Mouse (Mus musculus): Measurements from ENCODE around the gene Dpm3.
A peak's percentile ranks its signal among the peaks of the same experiment; 100 is the strongest.

Dpm3 gene

GRCm38 (mm10) chr3:89294195-89294594 is 35.0 kb downstream of the Dpm3 start:
- no peak for DNase-seq (ENCODE audit: low spot score in 2 of 2)

- no peak for DNase-seq (ENCODE audit: low spot score in 2 of 2)
These were observed 36.6 kb downstream of the Dpm3 start for GRCm38 (mm10) chr3:89295685-89296230.

DNA sequence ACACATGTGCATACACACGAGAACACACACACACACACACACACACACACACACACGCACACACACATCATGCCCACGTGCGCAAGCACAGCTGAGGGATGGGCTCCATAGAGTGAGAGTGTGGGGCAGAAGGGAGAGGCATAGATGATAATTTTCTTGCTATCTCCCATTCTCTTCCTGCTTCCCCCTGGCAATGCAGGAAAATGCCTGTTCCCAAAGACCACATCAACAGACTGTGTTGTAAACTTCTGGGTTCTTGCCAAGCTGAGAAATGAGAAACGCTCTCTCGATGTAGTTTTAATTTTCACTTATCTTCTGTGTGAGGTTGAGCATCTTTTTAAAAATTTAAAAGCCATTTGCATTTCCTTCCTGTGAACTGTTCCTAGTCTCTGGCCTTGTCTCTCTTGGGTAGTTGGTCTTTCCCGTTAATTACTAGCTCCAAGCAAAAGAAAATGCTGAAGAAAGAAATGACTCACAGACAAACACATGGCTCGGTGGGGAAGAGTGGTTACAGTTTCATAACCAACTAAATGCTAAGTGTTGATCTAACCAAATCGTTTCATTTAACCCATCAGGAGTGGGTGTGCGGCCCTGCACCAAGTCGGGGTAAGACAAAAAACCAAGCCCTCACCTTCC is 37.7 kb downstream of the Dpm3 start:
- DNase-seq (ENCODE audit: low spot score in 2 of 2): no peak

- DNase-seq (ENCODE audit: low spot score in 2 of 2): no peak
These were observed 39.8 kb downstream of the Dpm3 start for GRCm38 (mm10) chr3:89298908-89299307.

DNA sequence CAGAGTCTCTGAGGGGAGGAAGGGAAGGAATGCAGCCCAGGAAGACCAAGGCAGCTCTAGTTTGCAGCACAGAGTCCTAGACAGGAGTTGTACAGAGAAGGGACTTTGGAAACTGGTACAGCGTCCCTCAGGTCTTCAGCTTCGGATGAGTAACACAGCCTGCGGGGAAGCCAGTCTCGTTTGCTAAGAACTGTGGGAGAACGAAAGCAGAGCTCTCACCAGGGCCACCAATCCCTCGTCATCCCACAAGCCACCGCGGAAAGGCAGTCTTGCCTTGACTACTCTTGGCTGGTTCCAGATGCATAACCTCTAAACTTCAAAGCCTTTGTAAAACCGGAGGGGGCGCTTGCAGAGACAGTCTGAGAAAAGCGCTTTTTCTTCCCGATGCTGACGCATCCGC is 40.3 kb downstream of the Dpm3 start:
- no peak for DNase-seq (ENCODE audit: low spot score in 2 of 2)

DNA sequence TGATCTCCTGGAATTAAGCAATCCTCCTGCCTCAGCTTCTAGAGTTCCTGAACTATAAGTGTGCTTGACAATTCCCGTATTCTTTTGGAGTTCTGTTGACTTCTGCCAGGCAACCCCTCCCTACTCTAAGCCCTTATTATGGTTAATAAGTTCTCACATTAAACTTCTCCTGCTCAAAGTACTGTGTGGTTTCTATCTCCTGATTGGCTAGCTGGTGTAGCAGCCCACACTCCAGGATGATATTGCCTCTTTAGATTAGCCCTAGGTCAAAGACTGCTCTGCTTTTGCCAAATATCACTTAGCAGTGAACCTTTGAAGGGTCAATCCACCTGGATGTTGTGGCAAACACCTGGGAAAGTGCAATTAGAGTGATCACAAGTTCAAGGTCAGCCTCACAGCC is 40.9 kb downstream of the Dpm3 start:
- DNase-seq (ENCODE audit: low spot score in 2 of 2): no peak

- no peak for DNase-seq (ENCODE audit: low spot score in 2 of 2)
These were observed 41.4 kb downstream of the Dpm3 start for GRCm38 (mm10) chr3:89300514-89300913.

GRCm38 (mm10) chr3:89304440-89304839 is 45.3 kb downstream of the Dpm3 start:
- DNase-seq (ENCODE audit: low spot score in 2 of 2): no peak

GRCm38 (mm10) chr3:89305105-89305504 is 45.9 kb downstream of the Dpm3 start:
- no peak for DNase-seq (ENCODE audit: low spot score in 2 of 2)

GRCm38 (mm10) chr3:89305551-89306325 is 46.6 kb downstream of the Dpm3 start:
- DNase-seq (ENCODE audit: low spot score in 2 of 2): no peak

- peak; percentile 57 to 59 for DNase-seq (ENCODE audit: low spot score in 2 of 2)
These were observed 48.9 kb downstream of the Dpm3 start for GRCm38 (mm10) chr3:89308089-89308488.

GRCm38 (mm10) chr3:89314340-89314739 is 55.2 kb downstream of the Dpm3 start:
- no peak for DNase-seq (ENCODE audit: low spot score in 2 of 2)

GRCm38 (mm10) chr3:89314791-89315190 is 55.6 kb downstream of the Dpm3 start:
- DNase-seq (ENCODE audit: low spot score in 2 of 2): no peak

- DNase-seq (ENCODE audit: low spot score in 2 of 2): peak in 1 of 2 experiments; percentile 32
These were observed 56.2 kb downstream of the Dpm3 start for GRCm38 (mm10) chr3:89315195-89315929.

- DNase-seq (ENCODE audit: low spot score in 2 of 2): no peak
These were observed 57.0 kb downstream of the Dpm3 start for GRCm38 (mm10) chr3:89315930-89316831.
